Mouse (Mus musculus) gastrocnemius, postnatal 25 days (tissue): ENCODE data around the gene Nifk. TPM values are rescaled to one million over a fixed set of nuclear protein-coding genes. Genes with fewer than 3 reads are reported as not detected.

Experiments
- DNase-seq: peaks from one replicate; pipeline ENCODE4 v3.0.0; 2022
- total RNA-seq, 2 experiments: library from RNA; stranded (reverse); gene quantifications; 1 replicate in 1 of 2; 2 replicates in 1 of 2; pipeline ENCODE4 v1.2.3; 2021

Nifk gene
- total RNA-seq, 2 experiments from 2014 or later = 15.1 to 17.2 TPM

DNA sequence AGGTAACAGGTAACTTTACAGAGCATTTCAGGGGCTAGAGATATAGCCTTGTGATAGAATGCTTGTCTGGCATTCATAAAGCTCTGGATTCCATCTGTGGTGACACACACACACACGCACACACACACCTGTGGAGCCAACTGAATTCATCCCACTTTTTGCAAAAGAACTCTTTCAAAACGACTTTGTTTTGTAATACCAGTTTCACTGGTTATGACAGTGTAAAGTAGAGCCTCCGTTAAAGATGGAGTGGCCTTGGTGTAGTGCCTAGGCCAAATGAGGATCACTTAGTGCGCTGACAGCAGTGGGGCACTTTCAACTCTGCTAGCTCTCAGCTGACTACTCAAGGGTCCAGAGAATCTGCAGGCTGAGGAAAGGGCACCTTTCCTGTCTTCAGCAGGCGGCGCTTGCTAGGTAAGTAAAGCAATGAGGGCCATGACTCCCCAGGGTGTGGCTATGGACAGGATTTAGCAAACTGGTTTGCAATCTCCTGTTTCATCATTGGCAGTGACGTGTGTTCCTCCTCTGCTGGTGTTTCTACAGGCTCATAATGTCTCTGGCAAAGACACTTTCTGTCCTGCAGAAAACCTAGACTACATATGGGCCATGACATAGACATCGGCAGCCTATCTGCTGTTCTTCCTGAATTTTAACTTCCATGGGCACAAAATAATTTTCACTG is 58.6 kb downstream of the Nifk start:
- no peak for DNase-seq

Other genes with a start within 250 kb of the Nifk start
- gene Gm29106, start 145.3 kb upstream of the Nifk start, total RNA-seq = not detected
- 10 to 100 TPM; 44.6 to 48.0 TPM for gene Tsn, start 10.1 kb upstream of the Nifk start, total RNA-seq
- gene Clasp1, start 67.2 kb downstream of the Nifk start, total RNA-seq = 10 to 100 TPM; 42.9 to 45.4 TPM